Mouse (Mus musculus): ENCODE results near the gene Tmem120b.

Tmem120b gene

DNA sequence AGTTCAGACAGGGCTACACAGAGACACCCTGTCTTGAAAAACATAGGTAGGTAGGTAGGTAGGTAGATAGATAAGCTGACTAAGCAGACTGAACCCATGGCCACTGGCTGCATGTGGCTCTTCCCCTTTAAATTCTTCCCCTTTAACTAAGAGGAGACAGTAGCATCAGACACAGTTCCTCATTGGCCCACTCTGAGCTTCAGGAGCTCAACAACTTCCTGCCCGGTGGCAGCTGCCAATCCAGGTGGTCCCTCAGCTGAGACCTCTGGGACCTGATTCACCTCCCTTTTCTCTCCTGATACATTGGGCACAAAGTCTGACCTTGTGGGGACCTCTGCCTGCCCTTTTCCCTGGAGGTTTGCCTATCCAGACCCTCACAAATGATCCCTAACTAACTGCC is 84.7 kb downstream of the Tmem120b start:
- DNase-seq (ENCODE audit: inconsistent age in 2 of 2, low spot score in 1 of 2) = no peak

DNA sequence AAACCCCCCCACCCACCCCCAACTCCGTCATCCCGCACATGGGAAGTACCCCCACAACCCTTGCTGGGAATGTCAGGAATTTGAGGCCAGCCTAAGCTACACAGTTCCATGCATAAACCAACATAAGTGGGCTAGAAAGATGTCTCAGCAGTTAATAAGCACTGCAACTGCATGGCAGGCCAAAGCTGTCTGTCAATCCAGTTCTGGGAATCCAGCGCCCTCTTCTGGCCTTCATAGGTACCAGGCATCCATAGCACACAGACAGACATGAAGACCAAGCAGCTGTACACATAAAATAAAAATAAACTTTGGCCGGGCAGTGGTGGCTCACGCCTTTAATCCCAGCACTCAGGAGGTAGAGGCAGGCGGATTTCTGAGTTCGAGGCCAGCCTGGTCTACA is 87.2 kb downstream of the Tmem120b start:
- DNase-seq (ENCODE audit: inconsistent age in 2 of 2, low spot score in 1 of 2) = peak in 1 of 2 experiments; percentile 71

- DNase-seq (ENCODE audit: inconsistent age in 2 of 2, low spot score in 1 of 2) = peak in 1 of 2 experiments; percentile 53
Measured at GRCm38 (mm10) chr5:123156763-123157162, 88.5 kb downstream of the Tmem120b start.

DNA sequence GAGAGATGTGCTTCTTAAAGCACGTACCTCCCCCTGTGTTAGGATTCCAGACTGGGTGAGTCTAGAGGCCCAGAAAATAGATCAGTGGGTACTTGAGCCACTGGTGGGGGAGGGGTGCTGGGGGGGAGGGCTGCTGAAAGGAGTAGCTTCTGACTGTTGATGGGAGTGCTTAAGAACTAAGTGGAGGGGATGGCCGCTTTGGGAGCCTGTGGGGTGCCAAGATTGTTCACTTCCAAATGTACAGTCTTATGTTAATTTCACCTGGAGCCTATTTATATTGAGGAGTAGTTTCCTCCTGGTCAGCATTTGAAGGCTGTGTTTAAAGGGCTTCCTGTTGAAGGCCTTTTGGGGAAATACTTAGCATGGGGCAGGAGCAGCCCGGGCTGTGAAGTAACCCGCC is 89.8 kb downstream of the Tmem120b start:
- DNase-seq (ENCODE audit: inconsistent age in 2 of 2, low spot score in 1 of 2) = no peak

DNA sequence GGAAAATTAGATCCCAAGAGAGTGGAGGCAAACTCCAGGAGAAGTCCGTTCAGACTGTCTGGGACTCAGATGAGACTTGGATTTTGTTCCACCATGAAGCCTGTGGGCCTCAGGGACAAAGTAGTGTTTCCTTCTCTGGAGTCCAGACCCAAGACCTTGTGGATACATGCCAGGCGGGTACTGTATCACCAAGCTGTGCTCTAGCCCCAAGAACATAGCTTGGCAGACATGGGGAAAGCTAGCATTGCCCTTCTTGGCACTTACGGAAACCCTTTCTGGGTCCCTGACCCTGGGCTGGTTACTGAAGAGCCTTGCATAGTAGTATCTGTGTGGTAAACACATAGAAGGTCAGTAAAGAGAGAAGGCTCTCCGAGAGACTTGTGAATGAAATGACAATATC is 91.2 kb downstream of the Tmem120b start:
- peak; percentile 78 to 90 for DNase-seq (ENCODE audit: inconsistent age in 2 of 2, low spot score in 1 of 2)

DNA sequence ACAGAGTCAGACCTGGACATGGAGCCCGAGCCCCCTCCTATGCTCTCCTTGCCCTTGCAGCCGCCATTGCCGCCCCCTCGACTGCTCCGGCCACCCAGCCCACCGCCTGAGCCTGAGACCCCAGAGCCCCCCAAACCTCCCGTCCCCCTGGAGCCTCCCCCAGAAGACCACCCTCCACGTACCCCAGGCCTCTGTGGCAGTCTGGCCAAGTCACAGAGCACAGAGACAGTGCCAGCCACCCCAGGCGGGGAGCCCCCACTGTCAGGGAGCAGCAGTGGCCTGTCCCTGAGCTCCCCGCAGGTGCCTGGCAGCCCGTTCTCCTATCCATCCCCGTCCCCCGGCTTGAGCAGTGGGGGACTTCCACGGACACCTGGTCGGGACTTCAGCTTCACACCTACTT is 91.7 kb downstream of the Tmem120b start:
- DNase-seq (ENCODE audit: inconsistent age in 2 of 2, low spot score in 1 of 2) = no peak

GRCm38 (mm10) chr5:123160341-123160740 is 92.1 kb downstream of the Tmem120b start:
- DNase-seq (ENCODE audit: inconsistent age in 2 of 2, low spot score in 1 of 2) = peak; percentile 87 to 91

DNA sequence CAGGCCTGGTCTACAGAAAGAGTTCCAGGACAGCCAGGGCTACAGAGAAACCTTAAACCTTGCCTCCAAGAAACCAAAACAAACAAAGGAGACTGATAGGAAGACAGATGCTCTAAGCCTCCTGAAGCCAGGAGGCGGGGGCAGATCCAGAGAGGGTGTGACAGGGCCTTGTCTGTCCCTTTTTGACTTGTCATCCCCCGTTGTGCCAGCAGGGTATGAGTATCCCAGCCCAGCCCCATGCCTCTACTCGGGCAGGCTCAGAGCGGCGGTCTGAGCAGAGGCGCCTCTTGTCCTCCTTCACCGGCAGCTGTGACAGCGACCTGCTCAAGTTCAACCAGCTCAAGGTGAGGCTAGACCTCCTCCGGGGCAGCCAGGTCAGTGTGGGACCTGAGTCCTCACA is 94.7 kb downstream of the Tmem120b start:
- peak in 1 of 2 experiments; percentile 45 for DNase-seq (ENCODE audit: inconsistent age in 2 of 2, low spot score in 1 of 2)

- peak in 1 of 2 experiments; percentile 28 for DNase-seq (ENCODE audit: inconsistent age in 2 of 2, low spot score in 1 of 2)
Measured at GRCm38 (mm10) chr5:123166437-123166836, 98.2 kb downstream of the Tmem120b start.

Measured in adrenal gland, adult (tissue).